Mouse (Mus musculus): ENCODE data around the gene Atg4d. TPM values are rescaled to one million over a fixed set of nuclear protein-coding genes. Genes with fewer than 3 reads are reported as not detected.

Gene Atg4d
- polyA plus RNA-seq, 1 experiment from 2014 or later, result 38.6 TPM

- Histone ChIP-seq H3K4me2 (replicated peaks; ENCODE audit: low read depth) (no peak overlapping the region), H3K27ac (replicated peaks) (no peak overlapping the region), H3K9ac (ENCODE audit: low read length) (no peak overlapping the region), H3K36me3 (ENCODE audit: control insufficient read depth, insufficient read depth, low read length) (peaks cover 16% of the 10 kb centered on the region), H3K4me3 (ENCODE audit: low read depth, low read length) (no peak overlapping the region), H3K4me1 (replicated peaks; ENCODE audit: control insufficient read depth, insufficient read depth) (peaks cover 9% of the 10 kb centered on the region), H3K9me3 (ENCODE audit: control insufficient read depth, low read length) (no peaks in the 10 kb centered on the region), H3K27me3 (ENCODE audit: control insufficient read depth, insufficient read depth, low read length) (no peaks in the 10 kb centered on the region)
- no peak for TF ChIP-seq EP300 (optimal IDR thresholded peaks at IDR 0.05)
- TF ChIP-seq CTCF (IDR thresholded peaks at IDR 0.05; ENCODE audit: low read depth), result no peak
- ATAC-seq (ENCODE audit: low FRiP score, low TSS enrichment) (no peak), DNase-seq (ENCODE audit: low spot score) (no peak)
- WGBS, result 93% methylated on average over 29 of the region's 29 CpGs
Observed at GRCm38 (mm10) chr9:21233366-21233765, 31.7 kb upstream of the Atg4d start.

GRCm38 (mm10) chr9:21233805-21234204 lies 31.3 kb upstream of the Atg4d start:
- 90% methylated on average over 28 of the region's 28 CpGs for WGBS
- Histone ChIP-seq H3K27ac (replicated peaks) (no peak overlapping the region), H3K4me2 (replicated peaks; ENCODE audit: low read depth) (no peak overlapping the region), H3K27me3 (ENCODE audit: control insufficient read depth, insufficient read depth, low read length) (no peaks in the 10 kb centered on the region), H3K4me3 (ENCODE audit: low read depth, low read length) (no peak overlapping the region), H3K4me1 (replicated peaks; ENCODE audit: control insufficient read depth, insufficient read depth) (peaks cover 9% of the 10 kb centered on the region), H3K9ac (ENCODE audit: low read length) (no peak overlapping the region), H3K36me3 (ENCODE audit: control insufficient read depth, insufficient read depth, low read length) (peaks cover 16% of the 10 kb centered on the region), H3K9me3 (ENCODE audit: control insufficient read depth, low read length) (no peaks in the 10 kb centered on the region)
- no peak for ATAC-seq (ENCODE audit: low FRiP score, low TSS enrichment)
- no peak for TF ChIP-seq CTCF (IDR thresholded peaks at IDR 0.05; ENCODE audit: low read depth)
- TF ChIP-seq EP300 (optimal IDR thresholded peaks at IDR 0.05), result no peak
- no peak for DNase-seq (ENCODE audit: low spot score)

DNA sequence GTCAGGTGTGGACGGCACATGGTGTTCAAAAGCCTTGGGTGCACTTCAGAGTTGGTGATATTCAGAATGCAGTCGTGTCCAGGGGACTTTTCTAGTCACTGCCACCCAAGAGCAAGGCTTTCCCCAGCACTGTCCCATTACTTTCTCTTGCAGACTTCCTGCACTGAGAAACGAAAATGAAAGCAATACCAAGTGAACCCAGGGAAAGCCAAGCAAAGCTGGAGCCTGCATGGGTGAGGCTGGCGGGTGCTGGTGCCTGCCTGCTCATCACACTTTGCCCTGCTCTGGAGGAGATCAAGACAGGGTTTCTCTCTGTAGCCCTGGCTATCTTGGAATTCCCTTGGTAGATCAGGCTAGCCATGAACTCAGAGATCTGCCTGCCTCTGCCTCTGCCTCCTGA lies 29.8 kb upstream of the Atg4d start:
- H3K36me3 ChIP-seq (ENCODE audit: control insufficient read depth, insufficient read depth, low read length), result peaks cover 12% of the 10 kb centered on the region
- no peak overlapping the region for H3K4me3 ChIP-seq (ENCODE audit: low read depth, low read length)

DNA sequence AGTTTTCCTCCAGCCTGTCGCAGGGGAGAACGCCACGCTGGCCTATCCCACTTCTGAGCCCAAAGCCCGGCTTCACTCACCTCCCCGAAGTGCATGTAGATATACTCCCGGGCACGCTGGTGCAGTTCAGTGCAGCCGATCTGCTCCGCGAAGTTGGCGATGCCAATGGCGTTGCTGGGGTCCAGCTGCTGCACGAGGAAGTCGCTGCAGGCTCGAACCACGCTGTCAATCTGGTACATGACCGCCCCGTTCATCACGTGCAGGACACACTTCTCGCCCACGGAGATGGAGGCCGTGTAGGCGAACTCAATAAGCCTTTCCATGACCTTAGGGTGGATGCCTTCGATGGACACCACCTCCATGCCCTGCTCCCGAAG lies 28.1 kb upstream of the Atg4d start:
- Histone ChIP-seq H3K4me3 (ENCODE audit: low read depth, low read length) (no peak overlapping the region; the same call in 1 of the 2 replicates), H3K9ac (ENCODE audit: low read length) (peak overlapping the region; percentile 96; the same call in 1 of the 2 replicates), H3K4me2 (replicated peaks; ENCODE audit: low read depth) (peak overlapping the region; percentile 62), H3K27me3 (ENCODE audit: control insufficient read depth, insufficient read depth, low read length) (no peaks in the 10 kb centered on the region), H3K9me3 (ENCODE audit: control insufficient read depth, low read length) (no peaks in the 10 kb centered on the region), H3K27ac (replicated peaks) (peak overlapping the region; percentile 97), H3K4me1 (replicated peaks; ENCODE audit: control insufficient read depth, insufficient read depth) (peaks cover 9% of the 10 kb centered on the region), H3K36me3 (ENCODE audit: control insufficient read depth, insufficient read depth, low read length) (peaks cover 12% of the 10 kb centered on the region)
- 82% methylated on average over 25 of the region's 25 CpGs for WGBS
- DNase-seq (ENCODE audit: low spot score) (no peak), ATAC-seq (ENCODE audit: low FRiP score, low TSS enrichment) (no peak)
- no peak for TF ChIP-seq CTCF (IDR thresholded peaks at IDR 0.05; ENCODE audit: low read depth)
- TF ChIP-seq EP300 (optimal IDR thresholded peaks at IDR 0.05), result no peak

More for the DNA sequence above, 29.8 kb upstream of the Atg4d start:
- WGBS, result 75% methylated on average over 4 of the region's 4 CpGs
- TF ChIP-seq CTCF (IDR thresholded peaks at IDR 0.05; ENCODE audit: low read depth) (no peak), EP300 (optimal IDR thresholded peaks at IDR 0.05) (no peak)
- Histone ChIP-seq H3K27me3 (ENCODE audit: control insufficient read depth, insufficient read depth, low read length) (no peaks in the 10 kb centered on the region), H3K4me2 (replicated peaks; ENCODE audit: low read depth) (no peak overlapping the region), H3K9me3 (ENCODE audit: control insufficient read depth, low read length) (no peaks in the 10 kb centered on the region), H3K9ac (ENCODE audit: low read length) (no peak overlapping the region), H3K4me1 (replicated peaks; ENCODE audit: control insufficient read depth, insufficient read depth) (peaks cover 9% of the 10 kb centered on the region), H3K27ac (replicated peaks) (no peak overlapping the region)
- ATAC-seq (ENCODE audit: low FRiP score, low TSS enrichment) (no peak), DNase-seq (ENCODE audit: low spot score) (no peak)

DNA sequence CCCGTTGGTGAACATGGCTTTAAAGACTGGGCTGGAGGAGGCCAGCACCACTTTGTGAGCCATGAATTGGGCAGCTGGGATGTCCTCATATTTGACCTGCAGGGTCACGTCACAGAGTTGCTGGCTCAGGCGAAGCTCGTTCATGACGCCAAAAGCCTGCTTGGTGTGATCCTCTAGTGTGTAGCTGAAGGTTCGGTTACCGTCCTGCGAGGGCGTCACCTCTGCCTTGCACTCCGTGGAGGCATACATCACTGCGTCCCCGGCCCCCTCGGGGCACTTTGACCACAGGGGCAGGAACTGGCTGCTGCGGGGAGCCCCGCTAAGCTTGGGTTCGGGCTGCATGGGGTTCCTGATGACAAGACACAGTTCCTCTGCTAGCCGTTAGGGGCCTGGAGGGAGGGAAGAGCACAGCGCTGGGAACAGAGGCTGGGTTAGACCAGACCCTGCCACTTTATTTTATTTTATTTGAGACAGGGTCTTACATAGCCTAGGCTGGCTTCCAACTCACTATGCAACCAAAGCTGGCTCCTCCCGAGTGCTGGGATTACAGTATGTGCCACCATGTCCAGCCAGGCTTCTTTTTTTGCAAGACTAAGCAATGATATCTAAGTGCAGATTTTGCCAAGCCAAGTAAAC lies 27.6 kb upstream of the Atg4d start:
- 14% methylated on average over 19 of the region's 19 CpGs for WGBS
- Histone ChIP-seq H3K9ac (ENCODE audit: low read length) (peak overlapping the region; percentile 96), H3K36me3 (ENCODE audit: control insufficient read depth, insufficient read depth, low read length) (peaks cover 12% of the 10 kb centered on the region), H3K9me3 (ENCODE audit: control insufficient read depth, low read length) (no peaks in the 10 kb centered on the region), H3K4me1 (replicated peaks; ENCODE audit: control insufficient read depth, insufficient read depth) (peaks cover 9% of the 10 kb centered on the region), H3K27ac (replicated peaks) (peak overlapping the region; percentile 97), H3K4me3 (ENCODE audit: low read depth, low read length) (peak overlapping the region; percentile 87), H3K27me3 (ENCODE audit: control insufficient read depth, insufficient read depth, low read length) (no peaks in the 10 kb centered on the region), H3K4me2 (replicated peaks; ENCODE audit: low read depth) (peak overlapping the region; percentile 62)
- TF ChIP-seq CTCF (IDR thresholded peaks at IDR 0.05; ENCODE audit: low read depth) (peak; percentile 58), EP300 (optimal IDR thresholded peaks at IDR 0.05) (no peak)
- DNase-seq (ENCODE audit: low spot score) (no peak), ATAC-seq (ENCODE audit: low FRiP score, low TSS enrichment) (0 out of 2 replicates have a peak, but pooled peaks have one; percentile 11)

- Histone ChIP-seq H3K36me3 (ENCODE audit: control insufficient read depth, insufficient read depth, low read length) (peaks cover 10% of the 10 kb centered on the region), H3K9ac (ENCODE audit: low read length) (peak overlapping the region; percentile 96), H3K27me3 (ENCODE audit: control insufficient read depth, insufficient read depth, low read length) (no peaks in the 10 kb centered on the region), H3K9me3 (ENCODE audit: control insufficient read depth, low read length) (no peaks in the 10 kb centered on the region), H3K4me3 (ENCODE audit: low read depth, low read length) (peak overlapping the region; percentile 87), H3K27ac (replicated peaks) (peak overlapping the region; percentile 97), H3K4me1 (replicated peaks; ENCODE audit: control insufficient read depth, insufficient read depth) (peaks cover 9% of the 10 kb centered on the region), H3K4me2 (replicated peaks; ENCODE audit: low read depth) (peak overlapping the region; percentile 62)
- 1% methylated on average over 19 of the region's 31 CpGs for WGBS
- TF ChIP-seq EP300 (optimal IDR thresholded peaks at IDR 0.05) (no peak), CTCF (IDR thresholded peaks at IDR 0.05; ENCODE audit: low read depth) (no peak)
- no peak for DNase-seq (ENCODE audit: low spot score)
- no peak for ATAC-seq (ENCODE audit: low FRiP score, low TSS enrichment)
Observed at GRCm38 (mm10) chr9:21238004-21238732, 26.9 kb upstream of the Atg4d start.
